Mouse (Mus musculus): Measurements from ENCODE around the gene Sept9. TPM values are rescaled to one million over a fixed set of nuclear protein-coding genes. Genes with fewer than 3 reads are reported as not detected.

Gene Sept9
- polyA plus RNA-seq, 1 experiment from 2014 or later: 165 TPM

GRCm38 (mm10) chr11:117347256-117347655 lies 147.8 kb downstream of the Sept9 start:
- Histone ChIP-seq H3K4me3 (no peak overlapping the region), H3K4me2 (replicated peaks) (0 out of 2 replicates have a peak overlapping the region, but pooled peaks have one; percentile 4), H3K36me3 (peaks cover 14% of the 10 kb centered on the region), H3K9ac (peak overlapping the region; percentile 22; the same call in 1 of the 2 replicates), H3K27ac (no peak overlapping the region; the same call in 1 of the 2 replicates), H3K9me3 (no peaks in the 10 kb centered on the region), H3K27me3 (replicated peaks) (no peaks in the 10 kb centered on the region), H3K4me1 (peaks cover 74% of the 10 kb centered on the region)
- 80% methylated on average over 4 of the region's 4 CpGs for WGBS
- no peak for ATAC-seq (ENCODE audit: low FRiP score, low read depth)

- Histone ChIP-seq H3K4me3 (no peak overlapping the region), H3K27me3 (replicated peaks) (no peaks in the 10 kb centered on the region), H3K4me1 (peaks cover 70% of the 10 kb centered on the region), H3K9me3 (no peaks in the 10 kb centered on the region), H3K27ac (no peak overlapping the region), H3K9ac (no peak overlapping the region), H3K36me3 (peaks cover 27% of the 10 kb centered on the region), H3K4me2 (replicated peaks) (no peak overlapping the region)
- no peak for ATAC-seq (ENCODE audit: low FRiP score, low read depth)
- 67% methylated on average over 10 of the region's 10 CpGs for WGBS
Observed at GRCm38 (mm10) chr11:117348429-117349103, 149.1 kb downstream of the Sept9 start.

GRCm38 (mm10) chr11:117349429-117350363 lies 150.2 kb downstream of the Sept9 start:
- Histone ChIP-seq H3K4me1 (peaks cover 59% of the 10 kb centered on the region), H3K27me3 (replicated peaks) (no peaks in the 10 kb centered on the region), H3K4me3 (no peak overlapping the region), H3K9ac (peak overlapping the region; percentile 33; the same call in 1 of the 2 replicates), H3K36me3 (peaks cover 38% of the 10 kb centered on the region), H3K27ac (no peak overlapping the region), H3K4me2 (replicated peaks) (peak overlapping the region; percentile 29), H3K9me3 (no peaks in the 10 kb centered on the region)
- WGBS: 28% methylated on average over 20 of the region's 20 CpGs
- ATAC-seq (ENCODE audit: low FRiP score, low read depth): no peak

- no peak for ATAC-seq (ENCODE audit: low FRiP score, low read depth)
- peaks cover 48% of the 10 kb centered on the region for H3K36me3 ChIP-seq
- no peak overlapping the region for H3K4me3 ChIP-seq
- no peaks in the 10 kb centered on the region for H3K9me3 ChIP-seq
- no peak overlapping the region for H3K9ac ChIP-seq
- peaks cover 49% of the 10 kb centered on the region for H3K4me1 ChIP-seq
- no peaks in the 10 kb centered on the region for H3K27me3 ChIP-seq (replicated peaks)
- no peak overlapping the region; the same call in 1 of the 2 replicates for H3K4me2 ChIP-seq (replicated peaks)
- 89% methylated on average over 11 of the region's 11 CpGs for WGBS
- H3K27ac ChIP-seq: no peak overlapping the region
Observed at GRCm38 (mm10) chr11:117350462-117351222, 151.2 kb downstream of the Sept9 start.

GRCm38 (mm10) chr11:117353126-117353525 lies 153.7 kb downstream of the Sept9 start:
- Histone ChIP-seq H3K4me1 (peaks cover 24% of the 10 kb centered on the region), H3K27me3 (replicated peaks) (no peaks in the 10 kb centered on the region), H3K36me3 (peaks cover 72% of the 10 kb centered on the region), H3K9me3 (no peaks in the 10 kb centered on the region), H3K9ac (no peak overlapping the region), H3K4me2 (replicated peaks) (no peak overlapping the region), H3K4me3 (no peak overlapping the region), H3K27ac (no peak overlapping the region)
- ATAC-seq (ENCODE audit: low FRiP score, low read depth): no peak
- WGBS: 93% methylated on average over 11 of the region's 11 CpGs

GRCm38 (mm10) chr11:117354107-117354506 lies 154.6 kb downstream of the Sept9 start:
- peaks cover 14% of the 10 kb centered on the region for H3K4me1 ChIP-seq
- H3K4me3 ChIP-seq: no peak overlapping the region
- no peaks in the 10 kb centered on the region for H3K9me3 ChIP-seq
- no peak for ATAC-seq (ENCODE audit: low FRiP score, low read depth)
- peaks cover 79% of the 10 kb centered on the region for H3K36me3 ChIP-seq
- no peaks in the 10 kb centered on the region for H3K27me3 ChIP-seq (replicated peaks)
- H3K27ac ChIP-seq: no peak overlapping the region
- WGBS: 92% methylated on average over 4 of the region's 4 CpGs
- H3K4me2 ChIP-seq (replicated peaks): no peak overlapping the region
- H3K9ac ChIP-seq: no peak overlapping the region

- no peak for ATAC-seq (ENCODE audit: low FRiP score, low read depth)
- Histone ChIP-seq H3K4me3 (no peak overlapping the region), H3K9ac (no peak overlapping the region), H3K4me2 (replicated peaks) (no peak overlapping the region), H3K27ac (no peak overlapping the region), H3K4me1 (no peaks in the 10 kb centered on the region), H3K9me3 (no peaks in the 10 kb centered on the region), H3K36me3 (peaks cover 92% of the 10 kb centered on the region), H3K27me3 (replicated peaks) (no peaks in the 10 kb centered on the region)
- 89% methylated on average over 3 of the region's 3 CpGs for WGBS
Observed at GRCm38 (mm10) chr11:117356937-117357336, 157.5 kb downstream of the Sept9 start.

GRCm38 (mm10) chr11:117357916-117358639 lies 158.6 kb downstream of the Sept9 start:
- no peak overlapping the region for H3K27ac ChIP-seq
- H3K27me3 ChIP-seq (replicated peaks): no peaks in the 10 kb centered on the region
- no peaks in the 10 kb centered on the region for H3K4me1 ChIP-seq
- no peak overlapping the region for H3K4me2 ChIP-seq (replicated peaks)
- peak; percentile 49; the same call in 1 of the 2 replicates for ATAC-seq (ENCODE audit: low FRiP score, low read depth)
- no peak overlapping the region for H3K9ac ChIP-seq
- H3K9me3 ChIP-seq: no peaks in the 10 kb centered on the region
- 35% methylated on average over 8 of the region's 8 CpGs for WGBS
- peaks cover 82% of the 10 kb centered on the region for H3K36me3 ChIP-seq
- no peak overlapping the region for H3K4me3 ChIP-seq

- peaks cover 10% of the 10 kb centered on the region; the same call in 1 of the 2 replicates for H3K4me1 ChIP-seq
- H3K27me3 ChIP-seq (replicated peaks): no peaks in the 10 kb centered on the region
Observed at GRCm38 (mm10) chr11:117359161-117359560, 159.7 kb downstream of the Sept9 start.

GRCm38 (mm10) chr11:117359870-117360269 lies 160.4 kb downstream of the Sept9 start:
- peaks cover 10% of the 10 kb centered on the region; the same call in 1 of the 2 replicates for H3K4me1 ChIP-seq
- no peak overlapping the region for H3K4me2 ChIP-seq (replicated peaks)
- no peak for ATAC-seq (ENCODE audit: low FRiP score, low read depth)
- no peak overlapping the region for H3K4me3 ChIP-seq
- no peaks in the 10 kb centered on the region for H3K9me3 ChIP-seq
- H3K27ac ChIP-seq: no peak overlapping the region
- peaks cover 64% of the 10 kb centered on the region for H3K36me3 ChIP-seq
- no peaks in the 10 kb centered on the region for H3K27me3 ChIP-seq (replicated peaks)
- 77% methylated on average over 5 of the region's 5 CpGs for WGBS
- H3K9ac ChIP-seq: no peak overlapping the region

More at GRCm38 (mm10) chr11:117359161-117359560, 159.7 kb downstream of the Sept9 start:
- Histone ChIP-seq H3K4me2 (replicated peaks) (no peak overlapping the region), H3K4me3 (no peak overlapping the region), H3K36me3 (peaks cover 71% of the 10 kb centered on the region), H3K9ac (no peak overlapping the region), H3K9me3 (no peaks in the 10 kb centered on the region), H3K27ac (no peak overlapping the region)
- no peak for ATAC-seq (ENCODE audit: low FRiP score, low read depth)
- WGBS: 85% methylated on average over 10 of the region's 10 CpGs

- Histone ChIP-seq H3K27ac (no peak overlapping the region), H3K4me2 (replicated peaks) (no peak overlapping the region), H3K4me3 (no peak overlapping the region), H3K36me3 (peaks cover 57% of the 10 kb centered on the region), H3K27me3 (replicated peaks) (no peaks in the 10 kb centered on the region), H3K9me3 (no peaks in the 10 kb centered on the region), H3K9ac (no peak overlapping the region), H3K4me1 (peaks cover 10% of the 10 kb centered on the region; the same call in 1 of the 2 replicates)
- 79% methylated on average over 7 of the region's 7 CpGs for WGBS
- ATAC-seq (ENCODE audit: low FRiP score, low read depth): no peak
Observed at GRCm38 (mm10) chr11:117360561-117360960, 161.1 kb downstream of the Sept9 start.
